Mouse (Mus musculus) forebrain, embryonic 16.5 days (tissue): ENCODE data around the gene 1700023F06Rik. TPM values are rescaled to one million over a fixed set of nuclear protein-coding genes. Genes with fewer than 3 reads are reported as not detected.

Experiments
- ATAC-seq: fragments of 200-750 bp; cut with Nextera tagmentation; 2 replicates; pipeline ENCODE4 v1.8.0; 2017; ENCODE audit warnings: mild to moderate bottlenecking, moderate library complexity
- H3K27ac ChIP-seq: fragments of 300-500 bp; sonication (generic); 2 replicates; pipeline ENCODE4 v1.5.1; 2014; ENCODE audit warnings: low read length, control low read depth
- H3K27me3 ChIP-seq: fragments of 300-500 bp; sonication (generic); replicated peaks from 2 replicates; pipeline ENCODE4 v1.6.1; 2014; ENCODE audit warnings: low read length; ENCODE audit not compliant: control insufficient read depth, insufficient read depth
- H3K36me3 ChIP-seq: fragments of 300-500 bp; sonication (generic); 2 replicates; pipeline ENCODE4 v1.6.1; 2014; ENCODE audit not compliant: control insufficient read depth, insufficient read depth
- H3K4me1 ChIP-seq: fragments of 300-500 bp; sonication (generic); replicated peaks from 2 replicates; pipeline ENCODE4 v1.6.1; 2014; ENCODE audit warnings: low read length; ENCODE audit not compliant: control insufficient read depth, insufficient read depth
- H3K4me2 ChIP-seq: fragments of 300-500 bp; sonication (generic); 2 replicates; pipeline ENCODE4 v1.6.1; 2014; ENCODE audit warnings: mild to moderate bottlenecking, low read length, control low read depth
- H3K4me3 ChIP-seq: fragments of 300-500 bp; sonication (generic); replicated peaks from 2 replicates; pipeline ENCODE4 v1.5.1; 2014; ENCODE audit warnings: mild to moderate bottlenecking, low read length, control low read depth
- H3K9ac ChIP-seq: fragments of 300-500 bp; sonication (generic); replicated peaks from 2 replicates; pipeline ENCODE4 v1.6.1; 2014; ENCODE audit warnings: low read depth, low read length, control low read depth
- H3K9me3 ChIP-seq: fragments of 300-500 bp; sonication (generic); 2 replicates; pipeline ENCODE4 v1.6.1; 2016; ENCODE audit warnings: low read length; ENCODE audit not compliant: control insufficient read depth
- WGBS: fragments of 180-500 bp; shearing (Covaris S2); extraction: QIAGEN DNeasy Blood & Tissue Kit; methylation state at CpG from one replicate; pipeline ENCODE4 v1.1.7; 2014; 5-methylcytosine and 5-hydroxymethylcytosine counted together
- polyA plus RNA-seq: library from polyadenylated mRNA; unstranded; fragments of >200 nt; fragmentation: Nextera tagmentation; extraction: Ambion mirVana; gene quantifications from 2 replicates; pipeline ENCODE4 v1.2.1, GENCODE M21; 2015

Gene 1700023F06Rik
- polyA plus RNA-seq, 1 experiment from 2014 or later: 1.5 TPM

DNA sequence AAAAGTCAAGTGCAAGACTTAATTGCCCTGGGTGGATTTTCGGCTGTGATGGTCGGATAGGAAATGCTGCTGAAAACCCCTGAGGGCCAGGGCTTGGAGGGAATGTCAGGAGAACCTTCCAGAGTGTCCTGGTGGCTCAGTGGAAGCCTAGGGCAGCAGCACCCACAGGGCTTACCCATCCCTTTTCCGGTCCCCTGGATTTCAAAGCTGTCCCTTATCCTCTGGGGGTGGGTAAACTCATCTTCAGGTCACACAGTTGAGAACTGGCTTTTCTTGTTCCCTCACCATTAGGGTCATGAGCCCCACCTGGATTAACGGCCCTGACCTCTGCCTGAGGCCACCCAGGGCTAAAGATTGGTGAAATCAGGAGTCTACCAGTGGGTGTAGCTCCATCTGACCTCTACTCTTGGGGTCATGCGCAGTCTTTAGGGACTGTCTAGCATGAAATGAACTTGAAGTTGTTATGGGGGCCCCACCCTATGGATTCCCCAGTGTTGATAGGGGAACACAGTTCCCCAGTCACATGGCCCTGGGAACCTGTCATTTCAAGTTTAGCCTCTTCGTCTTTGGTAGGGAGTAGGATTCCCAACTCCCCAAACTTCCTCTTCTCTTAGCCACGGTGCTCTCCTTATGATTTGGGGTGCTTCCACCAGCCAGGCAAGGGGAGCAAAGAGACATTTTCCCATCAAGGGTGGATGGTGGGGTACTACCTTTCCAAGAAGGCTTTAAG is 35.2 kb downstream of the 1700023F06Rik start:
- H3K4me1 ChIP-seq: peaks cover 17% of the 10 kb centered on the region
- no peak overlapping the region for H3K4me2 ChIP-seq
- H3K27me3 ChIP-seq: peaks cover 12% of the 10 kb centered on the region; the same call in 1 of the 2 replicates
- no peak overlapping the region for H3K4me3 ChIP-seq
- no peak overlapping the region for H3K27ac ChIP-seq
- ATAC-seq: no peak
- no peaks in the 10 kb centered on the region for H3K9me3 ChIP-seq
- WGBS: 84% methylated on average over 7 of the region's 7 CpGs
- no peaks in the 10 kb centered on the region for H3K36me3 ChIP-seq
- H3K9ac ChIP-seq: no peak overlapping the region

DNA sequence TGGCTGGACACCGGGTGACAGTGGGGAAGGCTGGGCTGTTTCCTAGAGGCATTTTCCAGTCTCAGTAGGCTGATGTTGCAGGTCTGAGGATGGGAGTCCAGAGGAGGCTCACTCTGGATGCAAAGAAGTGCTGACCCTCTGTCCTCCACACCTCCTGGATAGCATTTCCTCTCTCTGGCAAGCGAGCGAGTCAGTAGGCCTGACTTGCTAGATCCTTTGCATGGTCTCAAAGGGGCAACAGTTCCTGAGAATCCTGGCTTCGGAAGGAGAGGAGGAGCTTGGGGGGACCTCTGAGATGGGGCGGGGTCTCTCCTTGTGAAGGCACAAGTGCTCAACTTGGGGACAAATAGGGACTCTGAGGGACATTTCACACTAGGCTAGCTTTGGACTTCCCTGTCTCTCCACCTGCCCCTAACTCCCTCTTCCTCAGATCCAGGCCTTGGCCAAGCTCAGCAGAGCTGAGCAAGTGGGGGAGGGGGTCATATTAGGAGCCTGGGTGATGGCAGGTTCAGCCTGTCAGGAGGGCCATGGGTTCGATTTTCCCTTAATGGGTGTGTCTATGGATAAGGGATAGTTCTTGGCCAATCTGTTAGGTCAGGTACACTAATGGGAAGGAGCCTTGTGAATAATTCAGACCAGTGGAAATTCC is 35.8 kb downstream of the 1700023F06Rik start:
- Histone ChIP-seq H3K9me3 (no peaks in the 10 kb centered on the region), H3K27ac (no peak overlapping the region), H3K27me3 (peaks cover 12% of the 10 kb centered on the region; the same call in 1 of the 2 replicates), H3K36me3 (no peaks in the 10 kb centered on the region), H3K4me1 (peaks cover 17% of the 10 kb centered on the region), H3K9ac (no peak overlapping the region), H3K4me2 (peak overlapping the region; percentile 13), H3K4me3 (no peak overlapping the region)
- no peak for ATAC-seq
- WGBS: 69% methylated on average over 6 of the region's 6 CpGs

DNA sequence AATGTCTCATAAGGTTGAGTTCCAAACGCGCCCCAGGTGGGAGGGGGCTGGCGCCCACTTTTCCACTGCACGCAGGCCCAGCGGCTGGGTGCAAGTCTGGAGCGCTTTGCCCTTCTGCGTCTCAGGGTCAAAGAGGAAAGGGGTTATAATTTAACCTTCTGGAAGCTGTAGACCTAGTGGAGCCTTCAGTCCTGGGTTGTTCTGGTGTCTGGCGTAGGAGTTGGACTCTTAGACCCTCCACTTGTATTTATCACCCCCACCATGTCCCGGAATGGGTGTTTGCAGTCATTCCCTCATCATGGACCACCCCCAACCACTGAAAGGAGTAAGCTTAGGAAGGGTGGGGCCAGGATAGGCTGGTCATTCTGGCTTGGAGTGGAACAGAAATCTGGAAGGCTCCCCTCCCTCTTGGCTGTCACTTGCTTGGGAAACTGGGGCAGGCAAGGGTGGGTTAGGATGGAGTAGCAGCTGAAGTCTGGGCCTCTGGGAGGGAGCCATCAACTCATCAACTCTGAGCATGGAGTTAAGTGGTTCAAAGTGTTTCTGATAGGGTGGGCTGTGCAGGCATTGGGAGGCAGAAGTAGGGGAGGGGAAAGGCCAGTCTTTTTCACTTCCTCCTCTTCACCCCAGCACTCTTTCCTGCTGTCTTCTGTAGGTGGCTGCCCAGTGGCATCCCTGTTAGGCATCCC is 36.5 kb downstream of the 1700023F06Rik start:
- Histone ChIP-seq H3K27me3 (peaks cover 12% of the 10 kb centered on the region; the same call in 1 of the 2 replicates), H3K9me3 (no peaks in the 10 kb centered on the region), H3K4me2 (peak overlapping the region; percentile 85), H3K4me3 (peak overlapping the region; percentile 70), H3K9ac (no peak overlapping the region), H3K4me1 (peaks cover 17% of the 10 kb centered on the region), H3K36me3 (no peaks in the 10 kb centered on the region), H3K27ac (no peak overlapping the region)
- 55% methylated on average over 9 of the region's 9 CpGs for whole genome bisulfite sequencing
- no peak for ATAC-seq

DNA sequence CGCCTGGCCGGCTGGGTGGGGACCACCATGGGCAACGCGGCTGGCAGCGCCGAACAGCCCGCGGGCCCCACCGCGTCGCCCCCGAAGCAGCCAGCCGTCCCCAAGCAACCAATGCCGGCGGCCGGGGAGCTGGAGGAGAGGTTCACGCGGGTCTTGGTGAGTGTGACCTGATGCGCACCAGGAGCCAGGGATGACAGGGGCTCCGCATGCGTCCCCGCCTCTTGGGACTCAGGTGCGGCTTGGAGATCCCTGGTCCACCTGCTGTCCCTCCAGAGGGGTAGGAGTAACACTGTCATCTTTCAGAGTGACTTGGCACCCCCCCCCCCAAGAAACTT is 37.1 kb downstream of the 1700023F06Rik start:
- ATAC-seq: no peak
- 3% methylated on average over 23 of the region's 23 CpGs for WGBS

DNA sequence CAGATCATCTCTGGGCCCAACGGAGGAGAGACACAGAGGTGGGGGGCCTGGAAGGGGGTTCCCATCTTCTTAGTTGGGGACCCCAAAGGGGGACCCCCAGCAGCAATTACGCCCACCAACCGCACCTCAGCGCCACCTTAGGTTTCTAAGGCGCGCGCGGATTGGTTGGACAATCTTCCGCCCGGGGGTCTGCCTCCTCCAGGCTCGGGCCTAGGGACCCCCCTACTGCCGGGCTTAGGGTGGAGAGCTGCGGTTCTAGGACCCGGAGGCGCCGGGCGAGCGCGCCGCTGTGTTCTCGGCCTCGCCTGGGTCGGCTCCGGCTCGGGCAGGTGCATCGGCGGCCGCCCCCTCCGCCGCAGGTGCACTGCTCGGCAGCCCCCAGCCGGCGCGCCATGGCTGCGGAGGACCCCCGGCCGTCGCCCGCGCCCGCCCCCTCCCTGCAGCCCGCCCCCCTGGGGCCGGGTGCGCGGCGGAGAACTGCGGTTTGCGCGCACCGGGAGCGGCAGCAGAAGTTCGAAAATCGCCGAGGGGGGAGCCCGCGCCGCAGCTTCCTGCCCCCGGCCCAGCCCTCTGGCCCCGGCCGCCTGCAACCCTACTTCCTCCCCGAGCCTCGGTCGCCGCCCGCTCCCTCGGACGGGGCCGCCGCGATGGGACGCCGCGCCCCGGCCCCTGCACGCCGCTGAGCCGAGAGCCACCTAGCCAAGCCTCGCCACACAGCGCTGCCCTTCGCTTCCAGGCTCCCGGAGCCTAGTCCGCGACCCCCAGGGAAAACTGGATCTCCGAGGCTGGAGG is 37.7 kb downstream of the 1700023F06Rik start, which contains the start of gene Fmnl1:
TSS of gene Fmnl1 (plus strand) at position 614 of the 792 bp plus-strand sequence.
- no peaks in the 10 kb centered on the region for H3K36me3 ChIP-seq
- under 1% methylated on average over 83 of the region's 84 CpGs for WGBS
- H3K4me3 ChIP-seq: peak within 1 kb of the TSS; percentile 70
- H3K9me3 ChIP-seq: no peaks in the 10 kb centered on the region
- peak; percentile 77 for ATAC-seq
- peaks cover 17% of the 10 kb centered on the region for H3K4me1 ChIP-seq
- peak within 1 kb of the TSS; percentile 71 for H3K9ac ChIP-seq
- H3K27me3 ChIP-seq: peaks cover 12% of the 10 kb centered on the region; the same call in 1 of the 2 replicates
- peak within 1 kb of the TSS; percentile 85 for H3K4me2 ChIP-seq
- no peak within 1 kb of the TSS; the same call in 1 of the 2 replicates for H3K27ac ChIP-seq

More for the DNA sequence above, 37.1 kb downstream of the 1700023F06Rik start:
- no peaks in the 10 kb centered on the region for H3K9me3 ChIP-seq
- no peaks in the 10 kb centered on the region for H3K36me3 ChIP-seq
- peak overlapping the region; percentile 70 for H3K4me3 ChIP-seq
- H3K27ac ChIP-seq: no peak overlapping the region; the same call in 1 of the 2 replicates
- H3K4me1 ChIP-seq: peaks cover 17% of the 10 kb centered on the region
- peak overlapping the region; percentile 71 for H3K9ac ChIP-seq
- peaks cover 12% of the 10 kb centered on the region; the same call in 1 of the 2 replicates for H3K27me3 ChIP-seq
- H3K4me2 ChIP-seq: peak overlapping the region; percentile 85

DNA sequence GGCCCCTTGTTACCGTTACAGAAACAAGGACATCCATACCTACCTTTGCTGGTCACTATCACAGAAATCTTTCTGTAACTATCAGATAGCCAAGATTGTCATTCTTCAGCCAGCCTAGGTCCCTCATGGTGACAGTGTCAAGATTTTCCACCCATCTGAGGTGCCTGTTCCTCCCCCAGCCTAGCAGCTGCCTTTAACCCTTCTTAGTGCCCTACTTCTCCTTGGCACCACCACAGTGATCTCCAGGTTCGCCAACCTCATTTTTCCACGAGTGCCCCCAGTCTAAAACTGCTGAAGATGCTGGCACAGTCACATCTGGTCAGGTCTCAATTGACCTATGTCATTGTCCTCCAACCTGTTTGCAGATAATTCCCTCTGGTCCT is 38.3 kb downstream of the 1700023F06Rik start:
- no peaks in the 10 kb centered on the region for H3K9me3 ChIP-seq
- 45% methylated on average over 3 of the region's 3 CpGs for WGBS
- H3K36me3 ChIP-seq: no peaks in the 10 kb centered on the region
- peak overlapping the region; percentile 71 for H3K9ac ChIP-seq
- H3K4me1 ChIP-seq: peaks cover 17% of the 10 kb centered on the region
- peaks cover 12% of the 10 kb centered on the region; the same call in 1 of the 2 replicates for H3K27me3 ChIP-seq
- H3K27ac ChIP-seq: no peak overlapping the region
- H3K4me3 ChIP-seq: peak overlapping the region; percentile 70
- H3K4me2 ChIP-seq: peak overlapping the region; percentile 85
- ATAC-seq: 0 out of 2 replicates have a peak, but pooled peaks have one; percentile 5

DNA sequence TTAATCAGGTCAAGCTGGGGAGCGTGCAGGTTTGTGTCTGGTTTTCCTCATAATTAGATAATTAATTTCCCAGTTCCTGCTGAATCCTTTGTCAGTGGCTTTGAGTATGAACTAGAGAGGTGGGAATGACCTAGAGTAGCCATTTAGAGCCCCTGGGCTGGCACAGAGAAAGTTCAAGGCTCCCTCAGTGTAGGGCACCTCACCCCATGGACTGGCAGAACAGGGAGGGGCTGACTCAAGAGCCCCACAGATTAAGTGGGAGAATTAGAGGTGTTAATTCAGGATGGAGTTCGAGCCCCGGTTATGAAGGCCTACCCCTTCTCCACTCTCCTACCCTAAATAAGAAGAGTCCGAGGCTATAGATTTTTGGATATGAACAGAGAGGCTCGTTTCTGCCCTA is 38.7 kb downstream of the 1700023F06Rik start:
- peaks cover 17% of the 10 kb centered on the region for H3K4me1 ChIP-seq
- ATAC-seq: no peak
- no peaks in the 10 kb centered on the region for H3K36me3 ChIP-seq
- H3K9ac ChIP-seq: no peak overlapping the region
- 77% methylated on average over 5 of the region's 5 CpGs for WGBS
- no peaks in the 10 kb centered on the region for H3K9me3 ChIP-seq
- no peak overlapping the region for H3K4me3 ChIP-seq
- no peak overlapping the region for H3K27ac ChIP-seq
- peaks cover 12% of the 10 kb centered on the region; the same call in 1 of the 2 replicates for H3K27me3 ChIP-seq
- H3K4me2 ChIP-seq: peak overlapping the region; percentile 85

DNA sequence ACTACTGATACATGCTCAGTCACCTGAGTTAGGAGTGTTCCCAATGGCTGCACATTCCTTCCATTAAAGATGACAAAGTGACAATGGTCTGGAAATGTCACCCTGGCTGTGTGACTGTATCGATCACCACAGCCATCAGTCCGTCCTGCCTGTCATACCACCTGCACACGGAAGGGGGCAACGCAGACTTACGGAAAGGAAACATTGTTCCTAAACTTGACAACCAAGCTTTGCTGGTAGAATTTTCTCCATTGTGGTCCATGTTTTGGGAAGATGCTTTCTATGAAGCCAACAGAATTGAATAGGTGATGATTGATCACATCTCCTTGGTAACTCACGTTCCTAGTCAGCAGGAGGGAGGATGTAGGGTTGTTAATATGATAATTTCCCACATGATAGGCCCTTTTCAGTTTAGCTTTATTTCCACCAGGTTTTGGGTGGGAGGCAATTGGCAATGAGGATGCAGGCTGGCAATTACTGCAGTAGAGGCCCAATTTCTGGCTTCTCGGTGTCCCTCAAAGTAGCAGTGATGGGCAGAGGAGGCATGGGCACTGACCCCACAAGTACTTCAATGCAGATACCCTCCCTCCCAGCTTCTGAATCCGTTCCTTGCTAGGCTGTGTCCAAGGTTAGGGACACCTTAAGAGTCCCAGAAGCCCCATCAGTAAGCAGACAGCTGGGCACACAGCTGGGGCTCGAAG is 39.5 kb downstream of the 1700023F06Rik start:
- H3K4me1 ChIP-seq: peaks cover 17% of the 10 kb centered on the region
- no peak overlapping the region for H3K4me3 ChIP-seq
- ATAC-seq: no peak
- H3K9ac ChIP-seq: no peak overlapping the region
- H3K27me3 ChIP-seq: peaks cover 12% of the 10 kb centered on the region; the same call in 1 of the 2 replicates
- H3K4me2 ChIP-seq: no peak overlapping the region
- no peaks in the 10 kb centered on the region for H3K9me3 ChIP-seq
- H3K27ac ChIP-seq: no peak overlapping the region
- H3K36me3 ChIP-seq: no peaks in the 10 kb centered on the region
- 26% methylated on average over 9 of the region's 9 CpGs for WGBS
